Mouse (Mus musculus) intestine, postnatal 0 days (tissue): ENCODE measurements around the gene Celsr1. TPM values are rescaled to one million over a fixed set of nuclear protein-coding genes. Genes with fewer than 3 reads are reported as not detected.

Source experiments
- ATAC-seq: fragments of 200-750 bp; cut with Nextera tagmentation; 2 replicates; pipeline ENCODE4 v1.8.0; 2017; ENCODE audit warnings: mild to moderate bottlenecking, moderate TSS enrichment, moderate library complexity
- H3K27ac ChIP-seq: fragments of 300-500 bp; sonication (generic); 2 replicates; pipeline ENCODE4 v1.5.1; 2014; ENCODE audit warnings: mild to moderate bottlenecking, low read depth, low read length, moderate library complexity
- H3K27me3 ChIP-seq: fragments of 300-500 bp; sonication (generic); replicated peaks from 2 replicates; pipeline ENCODE4 v1.6.1; 2014; ENCODE audit warnings: low read length, mixed read lengths; ENCODE audit not compliant: control insufficient read depth, insufficient read depth
- H3K36me3 ChIP-seq: fragments of 300-500 bp; sonication (generic); 2 replicates; pipeline ENCODE4 v1.6.1; 2014; ENCODE audit warnings: mild to moderate bottlenecking, moderate library complexity; ENCODE audit not compliant: control insufficient read depth, insufficient read depth
- H3K4me1 ChIP-seq: fragments of 300-500 bp; sonication (generic); replicated peaks from 2 replicates; pipeline ENCODE4 v1.6.1; 2014; ENCODE audit warnings: antibody characterized with exemption, low read length, mixed read lengths; ENCODE audit not compliant: control insufficient read depth, insufficient read depth
- H3K4me2 ChIP-seq: fragments of 300-500 bp; sonication (generic); replicated peaks from 2 replicates; pipeline ENCODE4 v1.6.1; 2014; ENCODE audit warnings: low read depth, mild to moderate bottlenecking, moderate library complexity
- H3K4me3 ChIP-seq: fragments of 300-500 bp; sonication (generic); 2 replicates; pipeline ENCODE4 v1.5.1; 2014; ENCODE audit warnings: low read depth, low read length
- H3K9ac ChIP-seq: fragments of 300-500 bp; sonication (generic); 2 replicates; pipeline ENCODE4 v1.6.1; 2014; ENCODE audit warnings: mild to moderate bottlenecking, low read depth, low read length
- H3K9me3 ChIP-seq: fragments of 300-500 bp; sonication (generic); 2 replicates; pipeline ENCODE4 v1.6.1; 2016; ENCODE audit warnings: mixed run types; ENCODE audit not compliant: control insufficient read depth
- CTCF ChIP-seq: sonication (generic); IDR thresholded peaks from 2 replicates; pipeline ENCODE4 v1.5.1; 2016; ENCODE audit warnings: low read depth, mild to moderate bottlenecking, control low read depth, antibody characterized with exemption, moderate library complexity
- WGBS: fragments of 180-500 bp; shearing (Covaris S2); extraction: QIAGEN DNeasy Blood & Tissue Kit; methylation state at CpG from one replicate; pipeline ENCODE4 v1.1.7; 2014; 5-methylcytosine and 5-hydroxymethylcytosine counted together
- polyA plus RNA-seq: library from polyadenylated mRNA; unstranded; fragments of >200 nt; fragmentation: Nextera tagmentation; extraction: Ambion mirVana; gene quantifications from 2 replicates; pipeline ENCODE4 v1.2.1, GENCODE M21; 2015

Gene Celsr1
- polyA plus RNA-seq, 1 experiment from 2014 or later = 0.39 TPM

DNA sequence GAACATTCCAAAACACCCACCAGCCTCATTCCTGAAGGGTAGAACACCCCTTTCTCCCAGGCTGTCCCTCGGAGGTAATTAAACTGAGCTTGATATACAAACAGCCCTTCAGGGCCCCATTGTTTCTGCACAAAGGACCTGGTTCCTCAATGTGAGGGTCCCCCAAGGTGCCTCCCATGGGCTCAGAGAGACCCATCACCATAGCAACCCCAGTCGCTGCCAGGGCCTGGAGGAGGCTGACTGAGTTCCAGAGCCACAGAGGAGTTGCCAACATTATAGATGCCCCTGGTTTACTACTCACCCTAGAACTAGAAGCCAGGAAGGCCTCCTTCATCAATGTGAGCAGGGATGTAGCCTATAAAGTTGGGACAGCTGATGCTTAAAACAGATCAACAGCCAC lies 20.4 kb downstream of the Celsr1 start:
- H3K36me3 ChIP-seq = no peaks in the 10 kb centered on the region
- no peaks in the 10 kb centered on the region for H3K4me1 ChIP-seq
- H3K27ac ChIP-seq = no peak overlapping the region
- H3K27me3 ChIP-seq = peaks cover 17% of the 10 kb centered on the region; the same call in 1 of the 2 replicates
- H3K4me2 ChIP-seq = no peak overlapping the region
- no peaks in the 10 kb centered on the region for H3K9me3 ChIP-seq
- H3K9ac ChIP-seq = no peak overlapping the region
- no peak for TF ChIP-seq CTCF
- no peak for ATAC-seq
- WGBS = 55% methylated on average over 2 of the region's 2 CpGs
- no peak overlapping the region for H3K4me3 ChIP-seq

DNA sequence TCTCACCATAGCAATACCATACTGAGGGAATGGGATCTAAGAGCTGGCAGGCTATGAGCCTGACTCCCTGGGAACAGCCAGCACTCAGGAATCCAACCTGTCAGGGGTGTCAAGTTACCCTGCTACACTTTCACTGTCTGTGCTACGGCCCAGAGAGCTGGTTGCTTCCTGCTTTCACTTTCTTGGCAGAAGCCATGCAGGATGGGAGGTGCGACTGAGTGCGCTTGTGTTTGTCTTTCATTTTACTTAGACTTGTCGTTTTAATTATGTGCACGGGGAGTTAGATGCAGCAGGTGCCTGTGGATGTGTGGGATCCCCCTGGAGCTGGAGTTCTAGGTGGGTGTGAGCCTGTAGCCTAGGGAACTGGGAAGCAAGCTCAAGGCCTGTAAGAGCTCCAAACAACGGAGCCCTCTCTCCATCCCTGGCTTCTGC lies 25.9 kb downstream of the Celsr1 start:
- H3K36me3 ChIP-seq = no peaks in the 10 kb centered on the region
- H3K4me2 ChIP-seq = peak overlapping the region; percentile 30
- no peak overlapping the region for H3K9ac ChIP-seq
- no peaks in the 10 kb centered on the region for H3K9me3 ChIP-seq
- ATAC-seq = peak; percentile 69
- 15% methylated on average over 6 of the region's 6 CpGs for WGBS
- no peak overlapping the region for H3K4me3 ChIP-seq
- no peaks in the 10 kb centered on the region for H3K4me1 ChIP-seq
- peaks cover 30% of the 10 kb centered on the region for H3K27me3 ChIP-seq
- no peak overlapping the region for H3K27ac ChIP-seq
- TF ChIP-seq CTCF = no peak

DNA sequence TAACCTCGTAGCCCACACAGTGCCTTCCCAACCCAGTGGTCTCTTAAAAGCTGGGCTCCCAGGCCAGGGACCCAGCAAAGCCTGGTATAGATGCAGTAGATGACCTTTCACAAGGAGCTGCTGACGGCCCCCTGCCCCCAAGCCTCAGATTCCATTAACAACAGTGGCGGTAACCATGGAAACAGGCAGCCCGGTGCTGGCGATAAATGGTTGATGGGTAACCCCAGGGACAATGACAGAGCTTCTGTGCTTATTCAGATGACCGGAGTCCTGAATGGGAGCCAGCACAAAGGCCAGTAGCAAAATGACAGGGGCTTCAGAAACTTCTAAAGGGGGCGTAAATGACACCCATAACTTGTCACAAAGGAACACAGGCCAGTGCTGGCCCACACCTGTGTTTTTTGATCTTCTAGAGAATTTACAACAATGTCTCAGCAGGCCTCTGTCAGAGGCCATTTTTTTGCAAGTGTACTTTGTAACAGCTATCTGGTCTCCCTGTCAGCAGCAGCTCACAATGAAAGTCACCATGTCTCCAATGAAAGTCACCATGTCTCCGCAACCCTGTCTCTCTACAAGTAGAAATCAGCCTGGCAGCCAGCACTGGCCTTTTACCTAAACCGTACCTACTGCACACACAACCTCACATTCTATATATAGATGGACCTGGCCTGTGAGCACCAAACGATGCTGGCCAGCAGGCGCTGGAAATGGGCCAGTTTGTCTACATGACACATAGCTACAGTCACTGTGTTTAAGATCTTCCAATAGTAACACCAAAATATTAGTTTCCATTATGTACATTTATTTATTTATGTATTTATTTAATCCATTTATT lies 27.7 kb downstream of the Celsr1 start:
- H3K4me2 ChIP-seq = no peak overlapping the region
- no peak for ATAC-seq

DNA sequence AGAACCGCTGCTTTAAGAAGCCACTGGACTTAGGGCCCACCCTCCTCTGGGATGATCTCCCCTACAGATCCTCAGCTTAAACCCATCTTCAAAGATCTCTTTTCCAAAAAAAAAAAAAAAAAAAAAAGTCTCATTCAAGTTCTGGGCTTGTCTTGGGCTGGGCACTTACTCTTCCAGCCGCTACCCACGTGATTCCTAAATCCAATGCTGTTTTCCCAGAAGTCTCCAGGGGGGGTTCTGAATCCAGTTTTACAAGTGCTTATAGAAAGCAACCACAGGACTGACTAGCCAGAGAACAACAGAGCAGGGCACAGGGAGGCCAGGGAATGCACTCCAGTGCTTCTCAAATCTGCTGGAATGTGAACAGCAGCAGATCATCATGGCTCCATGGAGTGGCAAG lies 29.5 kb downstream of the Celsr1 start:
- TF ChIP-seq CTCF = no peak
- Histone ChIP-seq H3K4me3 (no peak overlapping the region), H3K4me1 (no peaks in the 10 kb centered on the region), H3K27ac (no peak overlapping the region), H3K36me3 (no peaks in the 10 kb centered on the region), H3K9me3 (no peaks in the 10 kb centered on the region), H3K27me3 (peaks cover 15% of the 10 kb centered on the region), H3K4me2 (no peak overlapping the region), H3K9ac (no peak overlapping the region)
- 91% methylated on average over 3 of the region's 3 CpGs for WGBS
- no peak for ATAC-seq

More for the DNA sequence above, 27.7 kb downstream of the Celsr1 start:
- no peak for TF ChIP-seq CTCF
- H3K9ac ChIP-seq = no peak overlapping the region
- WGBS = 36% methylated on average over 11 of the region's 11 CpGs
- H3K27me3 ChIP-seq = peaks cover 27% of the 10 kb centered on the region
- no peaks in the 10 kb centered on the region for H3K36me3 ChIP-seq
- no peaks in the 10 kb centered on the region for H3K4me1 ChIP-seq
- H3K27ac ChIP-seq = no peak overlapping the region
- H3K4me3 ChIP-seq = no peak overlapping the region
- no peaks in the 10 kb centered on the region for H3K9me3 ChIP-seq

DNA sequence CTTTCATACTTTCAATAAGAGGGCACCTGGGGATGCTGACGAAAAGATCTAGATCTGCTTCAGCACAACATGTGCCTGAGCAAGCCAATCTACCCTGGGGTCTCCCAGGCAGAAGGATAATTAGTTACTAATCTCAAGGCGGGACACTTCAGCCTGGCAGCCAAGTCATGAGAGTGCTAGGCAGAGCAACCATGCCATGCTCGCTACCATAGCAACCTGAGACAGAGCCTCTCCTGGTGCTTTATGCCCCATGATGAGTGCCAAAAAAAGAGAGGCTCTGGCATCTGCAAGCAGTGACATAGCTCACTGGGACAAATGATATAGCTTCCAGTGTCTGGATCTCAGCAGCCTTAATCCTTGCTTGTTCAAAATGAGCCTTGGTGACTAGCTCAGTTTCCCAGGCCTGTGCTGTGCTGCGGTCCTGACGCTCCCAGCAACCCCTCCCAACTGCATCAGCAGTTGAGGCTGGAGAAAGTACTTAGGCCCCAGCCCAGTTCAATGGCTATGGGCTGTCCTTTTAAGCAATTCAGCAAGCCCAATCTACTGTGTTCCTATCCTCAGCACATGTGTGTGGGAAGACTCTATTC lies 32.8 kb downstream of the Celsr1 start:
- Histone ChIP-seq H3K9me3 (no peaks in the 10 kb centered on the region), H3K4me2 (no peak overlapping the region), H3K4me3 (no peak overlapping the region), H3K4me1 (no peaks in the 10 kb centered on the region), H3K36me3 (no peaks in the 10 kb centered on the region), H3K27me3 (peaks cover 9% of the 10 kb centered on the region; the same call in 1 of the 2 replicates), H3K9ac (no peak overlapping the region), H3K27ac (no peak overlapping the region)
- WGBS = 66% methylated on average over 5 of the region's 5 CpGs
- no peak for ATAC-seq
- no peak for TF ChIP-seq CTCF

DNA sequence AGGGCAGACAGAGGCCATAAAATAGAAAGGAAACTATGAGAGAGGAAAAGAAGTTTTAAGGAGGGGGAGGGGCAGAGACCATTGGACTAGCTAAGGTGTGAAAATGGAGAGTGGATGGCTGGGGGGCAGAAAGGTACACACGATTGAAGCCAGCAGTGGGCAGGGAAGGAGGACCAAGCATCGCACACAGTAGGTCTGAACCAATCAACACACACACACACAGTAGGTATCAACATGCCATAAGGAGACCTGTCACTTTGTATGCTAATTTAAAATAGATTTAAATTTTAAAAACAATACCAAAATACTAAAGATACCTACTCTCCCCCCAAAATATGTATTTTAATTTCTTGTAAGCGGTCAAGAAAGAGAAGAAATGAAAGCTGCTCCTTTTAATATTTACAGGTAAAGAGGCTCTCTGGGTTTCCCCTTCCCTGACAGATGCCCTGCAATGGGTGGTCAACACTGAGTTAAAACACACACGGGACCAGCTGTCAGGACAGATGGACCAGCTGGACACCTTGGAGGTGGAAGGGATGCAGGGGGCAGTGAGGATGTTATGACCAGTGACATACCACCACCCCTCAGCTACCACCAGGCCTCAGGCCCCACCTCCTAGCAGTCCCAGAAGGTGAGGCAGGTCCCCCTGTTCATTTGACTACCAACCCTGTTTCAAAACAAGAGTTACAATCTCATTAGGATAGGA lies 34.9 kb downstream of the Celsr1 start:
- Histone ChIP-seq H3K4me3 (no peak overlapping the region), H3K9me3 (no peaks in the 10 kb centered on the region), H3K27me3 (peaks cover 5% of the 10 kb centered on the region; the same call in 1 of the 2 replicates), H3K27ac (no peak overlapping the region), H3K4me1 (no peaks in the 10 kb centered on the region), H3K4me2 (no peak overlapping the region), H3K36me3 (no peaks in the 10 kb centered on the region), H3K9ac (no peak overlapping the region)
- ATAC-seq = no peak
- no peak for TF ChIP-seq CTCF
- 78% methylated on average over 4 of the region's 4 CpGs for WGBS
